Mouse (Mus musculus): Measurements from ENCODE around the gene Clta. TPM values are rescaled to one million over a fixed set of nuclear protein-coding genes. Genes with fewer than 3 reads are reported as not detected.
"Not testable (repeated sequence)": the region's sequence is repeated elsewhere in the genome, so short reads cannot be mapped to it uniquely, and the experiment has no call there.

Clta gene
- polyA plus RNA-seq, 1 experiment = 18.7 TPM

DNA sequence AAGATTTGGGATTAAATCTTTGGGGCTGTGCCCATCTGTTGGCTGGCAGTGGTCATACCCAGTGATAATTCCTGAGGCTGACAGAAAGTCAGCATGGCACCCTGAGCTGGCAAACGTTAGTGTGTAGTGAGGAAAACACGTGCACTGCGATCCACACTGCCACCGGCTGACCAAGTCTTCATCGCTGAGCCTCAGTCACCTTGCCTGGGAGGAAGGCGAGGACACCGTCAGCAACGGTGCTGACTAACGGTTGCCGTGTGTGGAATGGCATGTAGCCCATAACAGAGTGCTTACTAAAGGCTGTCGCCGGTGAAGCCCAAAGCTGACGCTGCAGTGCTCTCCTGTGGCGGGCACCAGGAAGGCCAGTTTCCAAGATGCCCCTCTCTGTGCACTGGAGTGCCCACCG, 25.4 kb downstream of the Clta start:
- no peaks in the 10 kb centered on the region for H3K9me3 ChIP-seq (ENCODE audit: control insufficient read depth, low read length)
- H3K27me3 ChIP-seq (ENCODE audit: control insufficient read depth) = no peaks in the 10 kb centered on the region
- H3K4me1 ChIP-seq (ENCODE audit: control insufficient read depth) = peaks cover 10% of the 10 kb centered on the region
- H3K36me3 ChIP-seq (ENCODE audit: control insufficient read depth) = peaks cover 100% of the 10 kb centered on the region
- H3K4me3 ChIP-seq (replicated peaks) = no peak overlapping the region
- no peak for TF ChIP-seq TAL1 (IDR thresholded peaks at IDR 0.05; ENCODE audit: low read length)
- no peak for TF ChIP-seq GATA1 (IDR thresholded peaks at IDR 0.05; ENCODE audit: low read length)

DNA sequence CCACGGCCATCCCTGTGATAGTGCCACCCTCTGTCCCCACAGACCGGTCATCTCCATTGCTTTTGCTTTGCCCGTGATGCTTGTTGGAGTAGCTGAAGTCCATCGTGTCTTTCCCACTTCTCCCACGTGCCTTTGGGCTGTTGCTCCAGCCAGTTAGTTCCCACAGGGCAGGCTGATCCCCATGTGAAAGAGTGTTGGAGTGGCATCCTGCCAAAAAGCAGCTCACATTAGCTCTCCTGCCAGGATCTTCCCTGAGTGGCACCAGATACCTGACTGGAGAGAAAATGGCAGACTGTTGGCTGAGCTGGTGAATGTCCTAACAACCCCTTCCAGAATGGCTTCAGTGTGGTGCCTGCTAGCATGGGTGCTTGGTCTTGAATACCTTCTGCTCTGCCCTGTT, 27.3 kb downstream of the Clta start:
- Histone ChIP-seq H3K4me3 (replicated peaks) (no peak overlapping the region), H3K27me3 (ENCODE audit: control insufficient read depth) (no peaks in the 10 kb centered on the region), H3K4me1 (ENCODE audit: control insufficient read depth) (peaks cover 10% of the 10 kb centered on the region), H3K36me3 (ENCODE audit: control insufficient read depth) (peaks cover 99% of the 10 kb centered on the region), H3K9me3 (ENCODE audit: control insufficient read depth, low read length) (no peaks in the 10 kb centered on the region)
- TF ChIP-seq GATA1 (IDR thresholded peaks at IDR 0.05; ENCODE audit: low read length) (no peak), TAL1 (IDR thresholded peaks at IDR 0.05; ENCODE audit: low read length) (no peak)

DNA sequence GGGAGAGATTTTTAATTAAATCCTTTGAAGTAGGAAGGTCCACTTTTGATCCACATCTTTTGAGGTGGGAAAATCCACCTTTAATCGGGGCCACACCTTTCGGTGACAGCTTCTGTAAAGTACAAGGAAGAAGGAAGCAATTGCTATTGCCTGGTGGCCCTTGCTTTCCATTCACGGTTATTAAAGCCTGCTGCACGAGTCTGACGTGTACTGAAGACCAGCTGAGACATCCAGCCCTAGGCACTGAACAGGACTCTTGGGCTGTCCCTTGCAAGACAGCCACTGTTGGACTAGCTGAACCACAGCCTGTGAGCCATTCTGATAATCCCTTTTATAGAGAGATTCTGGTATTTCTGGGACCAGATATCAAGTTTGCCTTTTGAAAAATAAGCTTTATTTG, 32.2 kb downstream of the Clta start:
- TF ChIP-seq TAL1 (IDR thresholded peaks at IDR 0.05; ENCODE audit: low read length) = no peak
- H3K4me1 ChIP-seq (ENCODE audit: control insufficient read depth) = no peaks in the 10 kb centered on the region; the same call in 1 of the 2 replicates
- H3K9me3 ChIP-seq (ENCODE audit: control insufficient read depth, low read length) = no peaks in the 10 kb centered on the region
- no peaks in the 10 kb centered on the region for H3K27me3 ChIP-seq (ENCODE audit: control insufficient read depth)
- no peak overlapping the region for H3K4me3 ChIP-seq (replicated peaks)
- H3K36me3 ChIP-seq (ENCODE audit: control insufficient read depth) = peaks cover 97% of the 10 kb centered on the region

DNA sequence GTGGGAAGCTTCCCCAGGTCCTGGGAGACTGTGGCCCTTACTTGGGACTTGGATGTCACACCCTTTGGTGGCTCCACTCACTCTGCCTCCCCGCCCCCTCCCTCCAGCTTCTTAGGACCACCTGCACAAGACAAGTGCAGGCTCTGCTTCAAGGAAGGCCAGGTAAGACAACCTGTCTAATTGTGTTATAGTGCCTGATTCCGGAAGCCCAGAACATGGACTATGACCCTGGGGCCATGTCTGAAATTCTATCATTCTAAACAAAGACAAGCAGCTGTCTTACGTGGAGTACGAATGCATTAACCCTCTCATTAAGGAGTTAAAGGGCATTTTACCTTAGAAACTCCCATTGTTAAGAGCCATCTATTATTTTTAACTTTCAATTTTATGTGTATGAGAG, 36.5 kb downstream of the Clta start:
- Histone ChIP-seq H3K36me3 (ENCODE audit: control insufficient read depth) (peaks cover 82% of the 10 kb centered on the region), H3K4me1 (ENCODE audit: control insufficient read depth) (no peaks in the 10 kb centered on the region), H3K9me3 (ENCODE audit: control insufficient read depth, low read length) (no peaks in the 10 kb centered on the region)

DNA sequence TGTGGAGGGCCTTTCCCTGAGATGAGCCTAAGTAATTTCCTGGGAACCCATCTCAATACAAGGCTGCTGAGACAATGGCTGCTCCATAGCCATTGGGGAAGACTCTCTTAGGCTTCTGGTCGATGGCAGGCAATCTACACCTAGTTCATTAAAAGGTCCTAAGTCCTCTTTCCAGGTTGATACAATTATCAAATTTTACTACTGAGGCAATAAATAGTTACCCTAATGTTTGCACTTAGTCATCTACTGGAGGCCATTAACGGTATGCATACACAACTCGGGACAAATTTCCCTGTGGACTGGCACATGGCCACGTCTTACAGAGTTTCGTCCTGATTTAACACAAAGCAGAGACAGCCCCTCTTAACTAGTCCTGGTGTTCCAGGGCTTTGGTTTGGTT, 38.2 kb downstream of the Clta start:
- no peak for TF ChIP-seq TAL1 (IDR thresholded peaks at IDR 0.05; ENCODE audit: low read length)
- TF ChIP-seq GATA1 (IDR thresholded peaks at IDR 0.05; ENCODE audit: low read length) = no peak
- peaks cover 79% of the 10 kb centered on the region for H3K36me3 ChIP-seq (ENCODE audit: control insufficient read depth)

More for the DNA sequence above, 36.5 kb downstream of the Clta start:
- Histone ChIP-seq H3K4me3 (replicated peaks) (no peak overlapping the region), H3K27me3 (ENCODE audit: control insufficient read depth) (no peaks in the 10 kb centered on the region)
- TF ChIP-seq TAL1 (IDR thresholded peaks at IDR 0.05; ENCODE audit: low read length) = no peak
- no peak for TF ChIP-seq GATA1 (IDR thresholded peaks at IDR 0.05; ENCODE audit: low read length)

DNA sequence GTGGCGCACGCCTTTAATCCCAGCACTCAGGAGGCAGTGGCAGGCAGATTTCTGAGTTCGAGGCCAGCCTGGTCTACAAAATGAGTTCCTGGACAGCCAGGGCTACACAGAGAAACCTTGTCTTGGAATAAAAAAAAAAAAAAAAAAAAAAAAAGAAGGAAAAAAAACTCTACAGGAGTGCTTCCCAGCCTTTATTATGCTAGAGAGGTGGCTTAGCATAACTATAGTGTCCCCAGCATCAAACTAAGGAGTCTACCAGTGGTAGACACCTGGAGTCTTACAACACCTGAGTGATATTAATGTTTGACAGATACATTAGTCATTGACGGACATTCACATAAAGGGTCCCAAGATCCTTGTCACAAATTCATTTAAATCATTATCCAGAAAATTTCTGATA, 38.9 kb downstream of the Clta start:
- peaks cover 76% of the 10 kb centered on the region for H3K36me3 ChIP-seq (ENCODE audit: control insufficient read depth)
- H3K27me3 ChIP-seq (ENCODE audit: control insufficient read depth); H3K4me3 ChIP-seq (replicated peaks); H3K4me1 ChIP-seq (ENCODE audit: control insufficient read depth); H3K9me3 ChIP-seq (ENCODE audit: control insufficient read depth, low read length): not testable (repeated sequence)

More for the DNA sequence above, 38.2 kb downstream of the Clta start:
- Histone ChIP-seq H3K27me3 (ENCODE audit: control insufficient read depth) (no peaks in the 10 kb centered on the region), H3K9me3 (ENCODE audit: control insufficient read depth, low read length) (no peaks in the 10 kb centered on the region), H3K4me1 (ENCODE audit: control insufficient read depth) (no peaks in the 10 kb centered on the region), H3K4me3 (replicated peaks) (no peak overlapping the region)

DNA sequence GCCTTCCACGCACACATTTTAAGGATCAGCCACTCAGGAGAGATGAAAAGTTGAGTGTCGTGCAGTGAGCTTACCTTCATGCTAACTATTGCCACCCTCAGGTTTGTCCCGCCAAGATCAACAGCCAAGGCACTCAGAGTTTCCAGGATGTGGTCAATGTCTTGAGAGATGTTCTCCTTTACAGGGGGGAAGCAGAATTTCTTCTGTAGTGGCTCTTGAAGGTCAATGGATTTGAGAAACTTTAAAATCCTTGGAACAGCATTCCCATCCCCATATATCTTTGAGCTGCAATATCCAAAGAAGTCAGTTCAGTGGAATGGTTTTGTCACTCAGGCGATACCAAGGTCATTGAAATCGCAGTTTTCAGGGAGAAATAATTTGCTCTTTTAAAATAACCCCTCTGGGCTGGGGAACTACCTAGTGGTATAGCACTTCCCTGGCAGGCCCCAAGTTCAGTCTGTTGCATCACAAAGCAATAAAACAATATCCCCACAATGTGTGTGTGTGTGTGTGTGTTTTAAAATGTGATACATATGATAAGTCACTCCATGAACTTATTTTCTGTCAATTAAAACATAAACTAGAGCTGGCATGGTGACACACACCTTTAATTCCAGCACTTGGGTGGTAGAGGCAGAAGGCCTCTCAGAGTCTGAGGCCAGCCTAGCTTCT, 40.6 kb downstream of the Clta start:
- Histone ChIP-seq H3K9me3 (ENCODE audit: control insufficient read depth, low read length) (no peaks in the 10 kb centered on the region), H3K27me3 (ENCODE audit: control insufficient read depth) (no peaks in the 10 kb centered on the region), H3K36me3 (ENCODE audit: control insufficient read depth) (peaks cover 74% of the 10 kb centered on the region), H3K4me1 (ENCODE audit: control insufficient read depth) (no peaks in the 10 kb centered on the region), H3K4me3 (replicated peaks) (no peak overlapping the region)
- TF ChIP-seq GATA1 (IDR thresholded peaks at IDR 0.05; ENCODE audit: low read length) (no peak), TAL1 (IDR thresholded peaks at IDR 0.05; ENCODE audit: low read length) (no peak)

DNA sequence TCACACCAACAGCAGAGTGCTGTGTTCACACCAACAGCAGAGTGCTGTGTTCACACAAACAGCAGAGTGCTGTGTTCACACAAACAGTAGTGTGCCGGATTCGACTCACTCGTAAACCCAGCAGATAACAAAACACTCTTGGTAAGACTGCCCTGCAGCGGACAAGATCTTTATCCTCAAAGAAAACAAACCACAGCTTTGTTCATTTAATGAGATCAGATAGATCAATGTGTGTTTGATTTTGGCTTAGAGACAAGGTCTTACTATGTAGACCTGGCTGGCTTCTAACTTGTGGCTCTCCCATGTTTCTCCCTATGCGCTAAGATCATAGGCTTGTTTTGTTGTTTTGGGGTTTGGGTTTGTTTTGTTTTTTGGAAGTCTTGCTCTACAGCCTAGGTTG, 41.8 kb downstream of the Clta start:
- Histone ChIP-seq H3K4me1 (ENCODE audit: control insufficient read depth) (no peaks in the 10 kb centered on the region), H3K27me3 (ENCODE audit: control insufficient read depth) (no peaks in the 10 kb centered on the region), H3K9me3 (ENCODE audit: control insufficient read depth, low read length) (no peaks in the 10 kb centered on the region), H3K36me3 (ENCODE audit: control insufficient read depth) (peaks cover 71% of the 10 kb centered on the region), H3K4me3 (replicated peaks) (no peak overlapping the region)
- TF ChIP-seq GATA1 (IDR thresholded peaks at IDR 0.05; ENCODE audit: low read length) (no peak), TAL1 (IDR thresholded peaks at IDR 0.05; ENCODE audit: low read length) (no peak)

DNA sequence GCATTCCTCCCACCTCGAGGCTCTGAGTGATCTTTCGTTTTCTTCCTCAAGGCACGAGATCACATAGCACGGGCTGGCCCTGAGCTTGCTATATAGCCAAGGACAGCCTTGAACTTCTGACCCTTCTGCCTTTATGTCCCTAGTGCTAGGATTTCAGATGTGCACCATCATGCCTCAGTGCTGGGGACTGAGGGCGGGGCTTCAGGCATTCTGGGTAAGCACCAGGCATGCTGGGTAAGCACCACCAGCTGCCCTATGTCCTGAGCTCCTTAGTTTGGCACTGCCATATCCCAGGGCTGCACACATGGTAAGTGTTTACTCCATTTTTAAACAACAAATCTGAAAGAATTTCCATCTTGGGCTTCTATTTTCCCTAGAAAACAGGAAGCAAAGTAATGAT, 45.6 kb downstream of the Clta start:
- TF ChIP-seq TAL1 (IDR thresholded peaks at IDR 0.05; ENCODE audit: low read length) (no peak), GATA1 (IDR thresholded peaks at IDR 0.05; ENCODE audit: low read length) (no peak)
- Histone ChIP-seq H3K4me1 (ENCODE audit: control insufficient read depth) (no peaks in the 10 kb centered on the region), H3K36me3 (ENCODE audit: control insufficient read depth) (peaks cover 69% of the 10 kb centered on the region), H3K4me3 (replicated peaks) (no peak overlapping the region), H3K9me3 (ENCODE audit: control insufficient read depth, low read length) (no peaks in the 10 kb centered on the region), H3K27me3 (ENCODE audit: control insufficient read depth) (no peaks in the 10 kb centered on the region)

DNA sequence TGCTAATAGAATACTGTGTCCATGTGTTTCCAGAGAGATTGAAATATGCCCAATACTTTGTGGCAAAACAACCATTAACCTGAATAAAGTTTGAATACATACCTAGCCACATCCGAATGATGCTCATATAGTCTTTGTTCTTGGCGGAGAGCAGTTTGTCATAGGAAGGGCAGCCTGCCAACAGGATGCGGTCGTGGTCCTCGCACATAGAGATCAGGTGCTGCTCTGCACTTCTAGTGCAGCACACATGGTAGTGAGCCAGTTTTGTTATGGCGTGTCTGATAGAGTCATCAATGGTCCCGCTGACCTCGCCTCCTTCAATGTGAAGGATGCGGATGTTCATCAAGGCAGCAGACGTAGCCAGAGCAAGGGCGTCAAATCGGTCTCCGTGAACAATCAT, 55.4 kb downstream of the Clta start:
- H3K4me3 ChIP-seq (replicated peaks) = no peak overlapping the region
- TF ChIP-seq GATA1 (IDR thresholded peaks at IDR 0.05; ENCODE audit: low read length) = no peak
- TF ChIP-seq TAL1 (IDR thresholded peaks at IDR 0.05; ENCODE audit: low read length) = no peak
- H3K27me3 ChIP-seq (ENCODE audit: control insufficient read depth) = no peaks in the 10 kb centered on the region
- H3K36me3 ChIP-seq (ENCODE audit: control insufficient read depth) = peaks cover 55% of the 10 kb centered on the region
- H3K4me1 ChIP-seq (ENCODE audit: control insufficient read depth) = peaks cover 2% of the 10 kb centered on the region; the same call in 1 of the 2 replicates
- no peaks in the 10 kb centered on the region for H3K9me3 ChIP-seq (ENCODE audit: control insufficient read depth, low read length)

All from erythroblast, embryonic 14.5 days (primary cell).